ENCODE assay signal across 14 mouse cellular contexts in genomic region chr1:71583900-71584299, GRCm38 (mm10).
"Had no signal": no experiment of that assay in that cellular context is flagged by ENCODE, and none has a peak within 500 bp of the region (broad histone marks: within the 10 kb centered on the region; RNA-seq: fewer than 3 reads in every experiment).

No protein-coding gene starts in this region.

- H3K9me3 ChIP-seq: liver, embryonic 15.5 days; midbrain, embryonic 10.5 days; midbrain, embryonic 12.5 days; neural tube, embryonic 12.5 days; stomach, embryonic 15.5 days had no signal

- H3K9ac ChIP-seq: liver, embryonic 15.5 days; lung, embryonic 14.5 days; midbrain, embryonic 12.5 days; neural tube, embryonic 12.5 days; stomach, embryonic 15.5 days had no signal

- ATAC-seq: midbrain, embryonic 16.5 days had no signal

- H3K27ac ChIP-seq: liver, embryonic 15.5 days; midbrain, embryonic 10.5 days; midbrain, embryonic 12.5 days; neural tube, embryonic 12.5 days; stomach, embryonic 15.5 days; stomach, postnatal 0 days had no signal

- DNase-seq: lung, adult 18-20 months; lung, embryonic 14.5 days; lung, postnatal 4 days; midbrain, embryonic 14.5 days; right cerebral cortex, postnatal 14 days; thymus, postnatal 14 days; thymus, postnatal 36 days had no signal

- H3K27me3 ChIP-seq: liver, embryonic 15.5 days; midbrain, embryonic 12.5 days; neural tube, embryonic 12.5 days; stomach, embryonic 15.5 days had no signal

- H3K4me1 ChIP-seq: liver, embryonic 15.5 days; midbrain, embryonic 10.5 days; midbrain, embryonic 12.5 days; neural tube, embryonic 12.5 days; stomach, embryonic 15.5 days had no signal

- H3K4me3 ChIP-seq: liver, embryonic 15.5 days; midbrain, embryonic 10.5 days; midbrain, embryonic 12.5 days; neural tube, embryonic 12.5 days; stomach, embryonic 15.5 days had no signal

- H3K4me2 ChIP-seq: liver, embryonic 15.5 days; lung, embryonic 14.5 days; midbrain, embryonic 12.5 days; neural tube, embryonic 12.5 days; stomach, embryonic 15.5 days had no signal
